Mouse (Mus musculus): ENCODE data around the gene Gpm6b. TPM values are rescaled to one million over a fixed set of nuclear protein-coding genes. Genes with fewer than 3 reads are reported as not detected.

Gene Gpm6b
- total and polyA plus RNA-seq, 3 experiments: 0.16 to 4.7 TPM; not detected in 1

GRCm38 (mm10) chrX:166308798-166309197, 70.1 kb downstream of the Gpm6b start:
- Histone ChIP-seq H3K4me3 (ENCODE audit: low read depth, low read length) (no peak overlapping the region), H3K27me3 (ENCODE audit: insufficient read depth, low read length) (peaks cover 4% of the 10 kb centered on the region; the same call in 1 of the 2 replicates), H3K4me1 (ENCODE audit: insufficient read depth, low read depth, low read length) (no peaks in the 10 kb centered on the region), H3K9me3 (replicated peaks) (no peaks in the 10 kb centered on the region), H3K36me3 (replicated peaks) (no peaks in the 10 kb centered on the region)
- TF ChIP-seq GATA2 (IDR thresholded peaks at IDR 0.05; ENCODE audit: borderline replicate concordance, low read depth, low read length): no peak
- no peak for TF ChIP-seq POLR2AphosphoS5 (IDR thresholded peaks at IDR 0.05; ENCODE audit: insufficient replicate concordance, low read depth, low read length)
- TF ChIP-seq TAL1 (conservative IDR thresholded peaks at IDR 0.05; ENCODE audit: low read depth, low read length): no peak
- TF ChIP-seq CTCF (IDR thresholded peaks at IDR 0.05; ENCODE audit: low read depth, low read length): no peak
- TF ChIP-seq GATA1 (IDR thresholded peaks at IDR 0.05; ENCODE audit: borderline replicate concordance, low read length): no peak
- ATAC-seq (ENCODE audit: extremely low read depth, insufficient number of reproducible peaks, low FRiP score, poor library complexity, severe bottlenecking): no peak
- no peak for DNase-seq (ENCODE audit: low spot score)

GRCm38 (mm10) chrX:166315251-166315650, 76.5 kb downstream of the Gpm6b start:
- H3K27me3 ChIP-seq (ENCODE audit: insufficient read depth, low read length): no peaks in the 10 kb centered on the region
- no peaks in the 10 kb centered on the region for H3K9me3 ChIP-seq (replicated peaks)
- no peak for DNase-seq (ENCODE audit: low spot score)
- ATAC-seq (ENCODE audit: extremely low read depth, insufficient number of reproducible peaks, low FRiP score, poor library complexity, severe bottlenecking): no peak
- no peak overlapping the region for H3K4me3 ChIP-seq (ENCODE audit: low read depth, low read length)
- H3K36me3 ChIP-seq (replicated peaks): no peaks in the 10 kb centered on the region
- H3K4me1 ChIP-seq (ENCODE audit: insufficient read depth, low read depth, low read length): no peaks in the 10 kb centered on the region
- no peak for TF ChIP-seq POLR2AphosphoS5 (IDR thresholded peaks at IDR 0.05; ENCODE audit: insufficient replicate concordance, low read depth, low read length)
- TF ChIP-seq GATA2 (IDR thresholded peaks at IDR 0.05; ENCODE audit: borderline replicate concordance, low read depth, low read length): no peak
- no peak for TF ChIP-seq CTCF (IDR thresholded peaks at IDR 0.05; ENCODE audit: low read depth, low read length)
- no peak for TF ChIP-seq TAL1 (conservative IDR thresholded peaks at IDR 0.05; ENCODE audit: low read depth, low read length)
- TF ChIP-seq GATA1 (IDR thresholded peaks at IDR 0.05; ENCODE audit: borderline replicate concordance, low read length): no peak

GRCm38 (mm10) chrX:166316552-166317375, 78.1 kb downstream of the Gpm6b start:
- no peak for TF ChIP-seq GATA1 (IDR thresholded peaks at IDR 0.05; ENCODE audit: borderline replicate concordance, low read length)
- no peak for TF ChIP-seq CTCF (IDR thresholded peaks at IDR 0.05; ENCODE audit: low read depth, low read length)
- no peak for TF ChIP-seq POLR2AphosphoS5 (IDR thresholded peaks at IDR 0.05; ENCODE audit: insufficient replicate concordance, low read depth, low read length)
- no peak for TF ChIP-seq TAL1 (conservative IDR thresholded peaks at IDR 0.05; ENCODE audit: low read depth, low read length)
- no peak for TF ChIP-seq GATA2 (IDR thresholded peaks at IDR 0.05; ENCODE audit: borderline replicate concordance, low read depth, low read length)
- Histone ChIP-seq H3K4me3 (ENCODE audit: low read depth, low read length) (no peak overlapping the region), H3K27me3 (ENCODE audit: insufficient read depth, low read length) (no peaks in the 10 kb centered on the region), H3K4me1 (ENCODE audit: insufficient read depth, low read depth, low read length) (no peaks in the 10 kb centered on the region), H3K36me3 (replicated peaks) (no peaks in the 10 kb centered on the region), H3K9me3 (replicated peaks) (no peaks in the 10 kb centered on the region)
- ATAC-seq (ENCODE audit: extremely low read depth, insufficient number of reproducible peaks, low FRiP score, poor library complexity, severe bottlenecking): no peak
- no peak for DNase-seq (ENCODE audit: low spot score)

- no peaks in the 10 kb centered on the region for H3K4me1 ChIP-seq (ENCODE audit: insufficient read depth, low read depth, low read length)
- TF ChIP-seq CTCF (IDR thresholded peaks at IDR 0.05; ENCODE audit: low read depth, low read length) (no peak), GATA1 (IDR thresholded peaks at IDR 0.05; ENCODE audit: borderline replicate concordance, low read length) (no peak), TAL1 (conservative IDR thresholded peaks at IDR 0.05; ENCODE audit: low read depth, low read length) (no peak), POLR2AphosphoS5 (IDR thresholded peaks at IDR 0.05; ENCODE audit: insufficient replicate concordance, low read depth, low read length) (no peak), GATA2 (IDR thresholded peaks at IDR 0.05; ENCODE audit: borderline replicate concordance, low read depth, low read length) (no peak)
- H3K4me3 ChIP-seq (ENCODE audit: low read depth, low read length): no peak overlapping the region
- no peaks in the 10 kb centered on the region for H3K27me3 ChIP-seq (ENCODE audit: insufficient read depth, low read length)
- H3K36me3 ChIP-seq (replicated peaks): no peaks in the 10 kb centered on the region
- no peaks in the 10 kb centered on the region for H3K9me3 ChIP-seq (replicated peaks)
- ATAC-seq (ENCODE audit: extremely low read depth, insufficient number of reproducible peaks, low FRiP score, poor library complexity, severe bottlenecking) (no peak), DNase-seq (ENCODE audit: low spot score) (no peak)
Measured at GRCm38 (mm10) chrX:166317376-166317679, 78.6 kb downstream of the Gpm6b start.

GRCm38 (mm10) chrX:166323226-166323625, 84.5 kb downstream of the Gpm6b start:
- no peak overlapping the region for H3K4me3 ChIP-seq (ENCODE audit: low read depth, low read length)
- H3K4me1 ChIP-seq (ENCODE audit: insufficient read depth, low read depth, low read length): no peaks in the 10 kb centered on the region
- TF ChIP-seq CTCF (IDR thresholded peaks at IDR 0.05; ENCODE audit: low read depth, low read length) (no peak), POLR2AphosphoS5 (IDR thresholded peaks at IDR 0.05; ENCODE audit: insufficient replicate concordance, low read depth, low read length) (no peak), GATA2 (IDR thresholded peaks at IDR 0.05; ENCODE audit: borderline replicate concordance, low read depth, low read length) (no peak), TAL1 (conservative IDR thresholded peaks at IDR 0.05; ENCODE audit: low read depth, low read length) (no peak), GATA1 (IDR thresholded peaks at IDR 0.05; ENCODE audit: borderline replicate concordance, low read length) (no peak)
- no peaks in the 10 kb centered on the region for H3K36me3 ChIP-seq (replicated peaks)
- H3K9me3 ChIP-seq (replicated peaks): no peaks in the 10 kb centered on the region
- H3K27me3 ChIP-seq (ENCODE audit: insufficient read depth, low read length): no peaks in the 10 kb centered on the region
- ATAC-seq (ENCODE audit: extremely low read depth, insufficient number of reproducible peaks, low FRiP score, poor library complexity, severe bottlenecking) (no peak), DNase-seq (ENCODE audit: low spot score) (no peak)

- H3K4me3 ChIP-seq (ENCODE audit: low read depth, low read length): no peak overlapping the region
- no peak for DNase-seq (ENCODE audit: low spot score)
- no peak for ATAC-seq (ENCODE audit: extremely low read depth, insufficient number of reproducible peaks, low FRiP score, poor library complexity, severe bottlenecking)
Measured at GRCm38 (mm10) chrX:166327621-166328020, 88.9 kb downstream of the Gpm6b start.

More at GRCm38 (mm10) chrX:166327621-166328020, 88.9 kb downstream of the Gpm6b start:
- no peaks in the 10 kb centered on the region for H3K27me3 ChIP-seq (ENCODE audit: insufficient read depth, low read length)
- H3K9me3 ChIP-seq (replicated peaks): no peaks in the 10 kb centered on the region
- no peaks in the 10 kb centered on the region for H3K36me3 ChIP-seq (replicated peaks)
- H3K4me1 ChIP-seq (ENCODE audit: insufficient read depth, low read depth, low read length): no peaks in the 10 kb centered on the region; the same call in 1 of the 2 replicates
- TF ChIP-seq POLR2AphosphoS5 (IDR thresholded peaks at IDR 0.05; ENCODE audit: insufficient replicate concordance, low read depth, low read length): no peak
- no peak for TF ChIP-seq GATA1 (IDR thresholded peaks at IDR 0.05; ENCODE audit: borderline replicate concordance, low read length)
- no peak for TF ChIP-seq GATA2 (IDR thresholded peaks at IDR 0.05; ENCODE audit: borderline replicate concordance, low read depth, low read length)
- no peak for TF ChIP-seq TAL1 (conservative IDR thresholded peaks at IDR 0.05; ENCODE audit: low read depth, low read length)
- TF ChIP-seq CTCF (IDR thresholded peaks at IDR 0.05; ENCODE audit: low read depth, low read length): no peak
